Mouse (Mus musculus) T-cell, adult 2 months (primary cell): ENCODE measurements at regions not wholly inside any gene's neighbourhood (a gene's known extent, or its start where the extent isn't known, plus 50 kb on each side); places are given as distances from the start of the nearest gene placed in this dataset.

Source experiments
- DNase-seq: peaks from one replicate; pipeline ENCODE4 v3.0.0; 2022; ENCODE audit warnings: low spot score

DNA sequence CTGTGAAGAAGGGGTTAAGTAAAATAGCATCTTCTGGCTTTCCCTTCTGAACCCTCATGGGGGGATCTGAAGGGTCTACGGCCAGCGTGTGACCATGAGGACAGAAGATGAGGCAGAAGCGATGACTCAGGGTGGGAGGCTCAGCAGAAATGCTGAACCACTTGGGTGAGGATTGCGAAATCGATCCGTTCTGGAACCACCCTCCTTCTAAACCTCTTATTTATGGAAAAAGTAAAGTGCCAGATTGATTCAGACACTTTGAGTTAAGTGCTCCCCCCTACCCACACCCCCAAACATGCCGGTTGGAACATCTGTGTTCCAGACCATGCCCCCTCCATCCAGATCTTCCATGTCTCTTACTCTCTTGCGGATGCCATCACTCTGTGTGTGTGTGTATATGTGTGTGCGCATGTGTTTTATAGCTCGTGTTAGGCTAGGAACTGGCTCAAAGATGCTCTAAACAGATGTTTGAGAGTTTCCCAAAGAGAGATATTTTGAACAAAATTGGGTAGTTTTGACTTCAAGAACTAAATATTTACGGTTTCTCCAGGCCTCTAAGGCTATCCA is 190.2 kb upstream of the Prickle1 start:
- no peak for DNase-seq

DNA sequence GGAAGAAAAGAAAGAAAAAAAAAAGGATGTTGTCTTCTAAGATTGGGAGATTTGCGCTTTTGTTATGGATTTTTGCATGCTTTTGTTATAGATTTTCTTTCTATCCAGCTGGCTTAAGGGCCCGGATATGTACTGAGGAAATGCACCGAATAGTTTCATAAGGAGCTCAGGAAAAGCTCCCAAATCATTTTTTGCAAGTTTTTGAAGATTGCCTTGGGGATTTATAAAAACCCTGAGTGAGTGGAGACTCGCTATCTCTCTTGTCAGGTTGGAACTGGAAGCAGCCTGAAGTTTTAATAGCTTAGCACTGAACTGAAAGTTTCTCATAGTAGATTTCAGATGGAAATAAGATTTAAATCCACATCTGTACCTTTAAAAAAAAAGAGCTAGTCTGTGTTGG is 188.0 kb upstream of the Prickle1 start:
- DNase-seq = no peak

DNA sequence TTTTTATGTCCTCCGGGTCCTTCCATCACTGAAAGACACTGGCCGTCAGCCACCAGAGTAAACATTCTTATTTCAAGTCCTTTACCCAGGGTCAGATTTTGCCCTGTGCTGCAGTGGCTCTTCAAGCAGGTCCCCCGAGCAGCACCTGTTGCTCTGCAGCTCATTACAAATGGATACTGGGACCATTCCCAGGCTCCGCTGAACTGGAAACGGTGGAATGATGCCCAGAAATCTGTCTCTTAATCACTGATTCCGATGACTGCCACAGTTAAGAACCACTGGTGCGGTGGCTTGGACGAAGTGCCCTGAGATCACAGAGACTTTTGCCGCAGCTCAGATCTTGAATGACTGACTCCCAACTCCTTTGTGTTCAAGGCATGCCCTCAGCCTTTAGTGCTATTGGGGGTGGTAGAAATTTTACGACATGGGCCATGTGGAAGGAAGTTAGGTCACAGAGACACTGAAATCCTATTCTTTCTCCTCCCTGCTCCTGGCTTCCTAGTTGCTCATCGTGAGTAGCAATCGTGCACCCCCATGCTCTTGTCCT is 179.6 kb upstream of the Prickle1 start:
- DNase-seq = no peak

DNA sequence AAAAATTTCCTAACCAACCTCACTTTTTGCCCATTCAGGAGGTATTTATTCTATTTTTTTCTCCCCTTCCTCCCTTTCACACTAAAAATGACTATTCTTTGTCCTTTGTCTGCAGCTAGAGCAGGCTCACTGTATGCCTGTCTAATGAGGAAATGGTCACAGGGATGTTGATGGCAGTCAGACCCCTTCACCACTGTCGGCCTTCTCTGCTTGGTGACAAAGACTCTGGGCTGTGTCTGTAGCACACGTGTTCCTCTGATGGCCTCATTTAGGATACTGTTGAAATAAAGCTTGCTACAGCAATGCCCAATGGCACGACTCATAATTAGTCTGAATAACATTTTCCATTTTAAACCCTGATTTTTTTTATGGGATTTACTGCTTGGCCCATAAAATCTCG is 178.6 kb upstream of the Prickle1 start:
- no peak for DNase-seq

DNA sequence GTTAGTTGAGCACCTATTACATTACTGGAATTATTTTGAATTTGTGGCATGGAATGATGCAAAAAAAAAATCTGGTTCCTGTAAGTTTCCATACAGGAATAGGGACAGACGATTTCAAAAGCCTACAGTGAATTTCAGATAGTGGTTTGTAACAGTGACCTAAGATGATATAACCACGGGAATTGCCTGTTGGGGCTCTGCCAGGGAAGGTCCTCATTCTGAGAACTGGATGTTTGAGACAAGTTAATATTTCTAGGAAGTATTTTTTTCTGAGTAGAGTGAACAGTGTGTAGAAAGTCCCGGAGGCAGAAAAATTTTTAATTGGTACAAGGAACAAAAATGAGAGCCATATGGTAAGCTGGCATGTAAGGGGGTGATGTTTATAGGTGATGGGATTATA is 171.3 kb upstream of the Prickle1 start:
- DNase-seq = no peak

DNA sequence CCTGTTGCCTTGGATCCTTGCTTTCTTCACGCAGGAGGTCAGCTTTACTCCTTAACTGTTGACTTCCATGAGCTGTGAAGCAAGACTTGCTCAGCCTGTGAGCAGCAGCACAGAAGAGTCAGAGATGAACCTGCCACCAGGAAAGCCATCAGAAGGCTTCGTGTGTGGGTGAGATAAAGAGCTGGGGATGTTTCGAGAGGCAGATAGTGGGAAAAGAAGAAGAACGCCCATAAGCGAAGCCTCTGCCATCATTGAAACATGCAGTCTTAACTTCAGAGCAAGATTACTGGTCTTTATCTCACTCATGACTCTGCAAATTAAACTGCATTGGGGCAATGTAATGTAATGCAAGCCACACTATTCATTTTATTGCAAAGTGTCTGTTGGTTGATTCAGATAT is 167.4 kb upstream of the Prickle1 start:
- no peak for DNase-seq

DNA sequence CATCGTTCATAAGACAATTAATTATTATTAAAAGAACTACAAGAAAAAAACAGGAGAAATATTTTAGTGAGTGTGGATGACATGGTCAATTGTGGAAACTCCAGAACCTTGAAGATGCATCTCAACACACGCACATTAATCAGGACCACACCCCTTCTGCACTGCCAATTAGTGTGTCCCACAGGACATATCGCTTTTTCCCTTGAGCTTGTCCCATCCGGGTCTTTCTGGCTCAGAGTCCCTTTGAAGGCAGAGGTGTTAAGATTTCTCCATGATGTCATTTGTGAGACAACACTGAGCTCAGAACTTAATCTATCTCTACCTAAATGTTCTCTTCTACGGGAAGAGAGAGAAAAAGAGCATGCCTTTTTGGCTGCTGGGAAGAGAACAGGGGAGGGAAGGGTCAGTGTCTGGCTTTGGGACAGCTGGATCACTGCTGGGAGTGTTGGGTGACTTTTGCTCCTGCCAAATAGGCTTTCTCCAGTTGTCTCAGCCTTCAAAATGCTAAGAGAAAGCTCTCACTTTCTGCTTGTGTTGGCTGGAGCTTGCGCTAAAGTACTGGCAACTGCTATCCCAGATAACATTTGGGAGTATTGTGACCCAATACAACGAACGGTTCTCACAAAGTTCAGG is 162.6 kb upstream of the Prickle1 start:
- no peak for DNase-seq

DNA sequence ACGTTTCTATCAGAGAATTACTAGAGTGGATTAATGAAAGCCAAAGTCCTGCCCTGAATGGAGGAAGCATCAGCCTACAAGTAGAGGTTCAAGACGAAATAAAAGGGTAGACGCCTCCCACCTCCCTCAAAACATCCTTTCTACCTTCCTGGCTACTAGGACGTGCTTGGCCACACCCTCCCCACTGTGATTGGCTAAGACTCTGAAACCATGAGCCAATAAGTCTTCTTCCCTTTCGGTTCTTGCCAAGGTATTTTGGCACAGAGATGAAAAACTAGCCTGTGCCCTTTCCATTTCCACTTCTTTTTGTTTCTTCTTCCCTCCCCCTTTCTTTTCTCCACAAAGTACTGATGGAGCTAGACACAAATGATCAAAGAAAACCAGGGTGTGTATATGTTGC is 160.3 kb upstream of the Prickle1 start:
- no peak for DNase-seq

DNA sequence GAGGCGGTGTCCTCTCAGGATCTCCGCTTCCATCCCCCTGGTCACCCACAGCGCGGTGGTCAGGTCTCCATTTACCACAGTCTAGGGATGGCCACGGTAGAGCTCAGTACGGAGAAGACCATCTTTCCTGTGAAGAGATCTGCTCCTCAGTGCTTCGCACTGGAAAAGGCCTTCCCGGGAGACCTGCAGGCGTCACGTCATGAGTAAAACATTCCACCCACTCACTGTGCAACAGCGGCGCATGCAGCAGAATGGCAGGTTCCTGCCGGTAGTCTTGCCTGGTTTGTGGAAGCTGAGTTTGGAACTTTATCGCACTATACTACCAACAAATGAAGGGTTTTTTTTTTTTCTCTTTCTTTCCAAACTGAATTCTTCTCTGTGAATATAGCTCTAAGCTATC is 156.1 kb upstream of the Prickle1 start:
- no peak for DNase-seq

DNA sequence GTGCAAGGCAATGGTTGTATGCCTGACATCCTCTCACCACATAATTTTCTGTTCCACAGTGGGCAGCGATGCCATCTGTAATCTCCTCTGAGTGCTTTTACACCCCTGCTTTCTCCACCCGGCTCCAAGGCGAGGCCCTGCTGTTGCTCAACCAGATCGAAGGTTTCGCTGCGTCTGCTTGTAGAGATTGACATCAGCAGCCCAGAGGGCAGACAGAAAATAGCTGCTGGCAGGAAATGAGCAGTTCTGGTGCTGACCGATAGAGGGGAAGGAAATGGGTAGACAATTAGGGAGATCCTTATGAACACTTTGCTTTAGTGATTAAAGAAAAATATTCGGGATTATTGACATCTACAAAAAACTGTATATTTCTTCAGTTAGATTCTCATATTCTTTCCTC is 155.3 kb upstream of the Prickle1 start:
- peak; percentile 45 for DNase-seq

DNA sequence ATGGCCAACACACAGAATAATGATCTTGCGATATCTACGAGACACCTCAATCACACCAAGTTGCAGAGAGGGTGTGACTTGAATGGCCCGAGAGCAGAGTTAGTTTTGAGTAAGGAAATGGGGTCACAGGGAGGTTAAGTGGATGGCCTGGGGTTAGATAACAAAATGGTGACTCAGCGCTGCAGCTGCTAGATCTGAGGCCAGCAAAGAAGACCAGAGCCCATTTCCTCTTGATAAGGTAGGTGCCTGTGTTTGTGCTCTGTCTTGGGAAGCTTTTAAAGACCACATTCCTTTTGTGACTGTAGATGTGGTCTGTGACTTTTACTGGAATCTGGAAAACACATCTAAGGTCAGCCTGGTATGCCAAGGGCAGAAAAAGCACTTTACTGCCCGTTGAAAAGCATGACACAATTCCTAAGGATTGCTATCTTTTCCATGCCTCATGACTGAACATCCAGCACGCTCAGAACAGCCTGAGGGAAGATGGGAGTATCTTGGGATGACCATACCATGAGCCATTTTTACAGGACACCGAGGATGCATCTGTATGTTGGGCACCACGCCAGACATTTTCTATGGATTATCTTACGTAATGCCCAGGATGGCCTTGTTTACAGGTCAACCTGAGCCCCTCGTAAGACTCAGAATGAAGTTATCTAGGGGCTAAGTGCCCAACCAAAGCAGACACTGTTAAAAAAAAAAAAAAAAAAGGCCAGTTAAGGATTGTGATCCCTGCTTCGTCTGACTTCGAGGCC is 148.7 kb upstream of the Prickle1 start:
- no peak for DNase-seq

DNA sequence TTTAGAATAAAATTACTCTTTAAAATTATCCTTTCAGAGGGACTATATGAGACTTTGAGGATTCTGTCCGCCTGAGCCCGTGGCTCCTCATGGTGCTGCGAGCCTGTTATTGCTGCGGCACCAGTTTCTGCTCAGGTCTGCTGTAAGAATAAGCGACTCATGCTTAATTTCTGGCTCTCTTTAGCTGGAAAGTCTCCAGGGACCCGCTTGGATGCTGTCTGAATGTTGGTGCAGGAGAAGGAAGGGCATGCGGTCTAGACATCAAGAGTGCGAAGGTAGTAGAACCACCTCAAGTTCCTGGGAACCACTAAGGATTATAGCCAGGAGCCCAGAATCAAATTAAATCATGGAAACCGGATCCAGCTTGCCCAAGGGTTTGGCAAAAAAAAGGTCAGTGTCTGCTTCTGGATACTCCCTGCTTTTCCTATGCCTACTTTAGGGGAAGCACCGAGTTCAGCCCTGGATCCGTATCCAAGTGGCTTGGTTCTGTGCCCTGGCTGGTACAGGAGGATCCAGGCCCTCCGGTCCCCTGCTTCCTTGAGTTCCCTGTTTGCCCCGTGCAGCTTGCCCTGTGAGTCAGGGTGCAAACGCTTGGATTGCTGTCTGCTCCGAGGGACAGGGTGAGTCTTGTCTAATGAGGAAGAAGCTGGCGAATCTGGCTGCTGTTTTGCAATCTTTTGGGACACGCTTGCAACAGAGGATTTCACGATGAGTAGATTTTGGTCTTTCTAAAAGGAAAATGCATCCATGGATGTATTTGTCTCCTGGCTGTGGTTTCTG is 138.2 kb upstream of the Prickle1 start:
- no peak for DNase-seq

DNA sequence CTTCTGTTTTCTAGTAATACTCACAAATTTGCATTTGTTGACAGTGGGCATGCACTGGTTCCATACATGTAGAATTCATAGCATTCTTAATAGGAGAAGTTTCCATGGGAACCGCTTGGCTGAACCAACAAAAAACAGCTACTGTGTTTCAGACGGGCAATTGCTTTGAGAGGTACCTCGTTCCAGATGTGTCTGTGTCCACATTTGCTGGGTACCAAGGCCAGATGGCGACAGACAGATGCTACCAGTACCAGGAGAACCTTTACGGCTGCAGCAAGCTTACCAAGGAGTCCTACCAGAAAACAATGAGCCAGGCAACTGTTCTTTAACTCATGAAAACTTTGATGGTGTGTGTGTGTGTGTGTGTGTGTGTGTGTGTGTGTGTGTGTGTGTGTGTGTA is 137.1 kb upstream of the Prickle1 start:
- DNase-seq = no peak

DNA sequence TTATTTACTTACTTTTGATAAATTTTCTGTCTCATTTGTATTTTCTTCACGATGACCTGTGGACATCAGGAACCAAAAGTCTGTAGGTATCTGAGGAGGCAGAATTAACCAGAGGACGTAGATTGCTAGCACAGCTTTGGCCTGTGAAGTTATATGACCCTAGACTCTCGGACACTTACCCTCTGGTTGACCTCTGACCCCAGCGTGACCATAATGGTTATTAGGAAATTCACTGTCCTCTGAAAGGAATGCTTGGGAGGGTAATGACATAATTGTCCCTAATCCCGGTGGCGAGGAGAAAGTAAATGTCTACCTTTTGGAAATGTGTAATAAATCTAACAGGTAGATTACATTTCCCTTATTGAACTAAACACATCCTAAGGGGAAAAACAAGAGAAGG is 135.5 kb upstream of the Prickle1 start:
- DNase-seq = no peak

DNA sequence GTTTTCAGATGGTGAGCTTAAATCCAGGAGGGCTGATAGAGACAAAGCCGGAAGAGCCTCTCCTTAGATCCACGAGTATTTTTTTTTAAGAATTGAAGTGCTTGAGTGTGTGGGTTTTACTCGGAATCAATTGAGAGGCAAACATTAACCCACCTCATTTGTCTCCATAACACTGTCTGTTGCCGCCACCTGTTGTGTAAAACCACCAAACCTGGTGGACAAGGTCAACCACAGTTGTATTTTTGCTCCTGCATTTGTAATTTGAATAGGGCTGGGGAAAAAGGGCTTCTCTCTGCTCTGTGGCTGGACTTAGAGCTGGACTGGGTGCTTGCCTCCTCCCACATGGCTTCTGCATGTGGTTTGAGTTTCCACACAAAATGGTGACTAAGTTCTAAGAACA is 119.8 kb upstream of the Prickle1 start:
- DNase-seq = no peak

DNA sequence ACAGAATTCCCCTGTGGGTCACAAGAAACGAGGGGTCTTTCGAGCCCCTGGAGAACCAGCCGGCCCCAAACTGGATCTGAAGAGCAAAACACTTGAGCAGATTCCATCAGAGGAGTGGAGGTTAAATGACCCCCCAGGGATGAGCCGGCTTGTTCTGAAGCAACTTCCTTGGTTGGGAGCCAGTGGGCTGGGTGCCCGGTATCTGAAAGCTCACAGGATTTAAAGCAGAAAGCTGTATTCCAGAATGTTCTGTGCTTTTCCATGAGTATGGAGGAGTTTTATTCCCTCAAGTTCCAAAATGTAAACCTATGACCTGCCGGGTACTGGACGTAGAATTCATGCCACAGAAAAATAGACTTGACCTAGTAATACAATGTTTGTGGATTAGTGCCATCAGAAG is 117.7 kb upstream of the Prickle1 start:
- no peak for DNase-seq

DNA sequence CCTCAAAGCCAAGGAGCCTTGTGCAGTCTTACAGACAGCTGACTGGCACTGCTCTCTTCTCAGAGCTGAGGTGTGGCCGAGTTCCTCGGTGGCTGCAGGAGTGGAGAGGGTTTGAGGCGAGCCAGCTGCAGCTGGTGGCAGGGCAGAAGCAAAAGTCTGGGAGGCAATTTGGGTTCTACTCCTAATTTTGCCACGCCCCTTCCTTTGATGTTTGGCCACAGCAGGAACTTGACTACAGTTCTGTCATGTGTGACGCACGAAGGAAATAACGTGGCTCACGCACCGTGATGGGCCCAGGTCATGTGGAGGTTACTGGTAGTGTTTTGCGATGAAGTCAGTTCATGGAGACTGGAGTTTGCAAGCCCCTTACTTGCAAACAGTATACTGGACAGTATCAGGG is 116.9 kb upstream of the Prickle1 start:
- DNase-seq = peak; percentile 86

DNA sequence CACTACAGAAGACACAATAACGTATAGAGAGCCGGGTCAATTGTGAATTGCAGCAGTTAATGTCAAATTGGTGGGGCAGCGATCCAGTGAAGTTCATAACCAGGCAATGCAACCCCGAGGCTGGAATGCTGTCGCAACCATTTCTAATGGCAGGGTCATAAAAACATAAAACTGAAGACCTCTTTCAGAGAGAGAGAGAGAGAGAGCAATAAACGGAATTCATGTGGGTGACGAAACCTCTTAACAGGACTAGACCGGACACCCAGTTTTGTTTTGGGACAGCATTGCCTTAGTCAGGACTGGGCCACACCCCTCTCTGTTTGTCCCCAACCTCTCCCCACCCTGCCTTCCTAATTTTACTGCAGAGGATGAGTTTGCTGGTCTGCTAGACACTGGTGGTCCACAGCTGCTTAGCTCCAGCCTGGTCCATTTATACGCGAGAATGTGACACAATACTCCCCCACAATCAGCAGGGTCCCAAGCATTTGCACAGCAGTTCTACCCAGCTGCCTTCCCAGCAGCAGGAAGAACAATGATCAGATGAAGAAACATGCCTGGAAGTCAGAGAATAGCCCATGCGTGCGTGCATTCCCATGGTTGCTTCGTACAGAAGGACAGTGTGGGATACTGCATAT is 115.6 kb upstream of the Prickle1 start:
- DNase-seq = no peak

DNA sequence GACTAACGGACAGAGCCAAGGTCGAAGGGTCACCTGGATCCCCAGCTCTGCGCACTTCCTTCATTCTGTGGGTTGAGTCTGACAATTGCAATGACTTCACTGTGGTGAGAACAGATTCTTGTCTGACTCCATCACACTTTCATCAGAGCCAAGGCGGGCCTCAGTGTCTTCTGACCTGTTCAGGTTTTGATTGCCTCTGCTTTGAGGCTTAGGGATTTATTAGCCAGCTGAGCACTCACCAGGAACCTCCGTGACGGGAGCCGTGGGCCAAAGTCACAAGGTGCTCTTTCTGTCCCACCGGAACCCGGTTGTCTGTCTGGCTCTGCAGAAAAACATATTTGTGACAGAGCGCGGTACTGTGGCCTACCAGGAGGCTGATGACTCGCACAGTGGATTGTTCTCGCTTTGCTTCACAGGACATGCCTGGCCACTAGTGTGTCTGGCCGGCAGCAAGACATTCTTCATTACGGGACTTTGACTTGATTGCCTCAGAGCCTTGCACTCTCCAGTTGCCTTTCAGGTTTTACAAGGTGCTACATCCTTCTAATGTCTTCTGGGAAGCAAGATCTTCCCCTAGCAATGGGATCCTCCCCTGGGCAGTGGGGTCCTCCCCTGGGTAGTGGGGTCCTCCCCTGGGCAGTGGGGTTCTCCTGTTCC is 114.9 kb upstream of the Prickle1 start:
- DNase-seq = no peak

DNA sequence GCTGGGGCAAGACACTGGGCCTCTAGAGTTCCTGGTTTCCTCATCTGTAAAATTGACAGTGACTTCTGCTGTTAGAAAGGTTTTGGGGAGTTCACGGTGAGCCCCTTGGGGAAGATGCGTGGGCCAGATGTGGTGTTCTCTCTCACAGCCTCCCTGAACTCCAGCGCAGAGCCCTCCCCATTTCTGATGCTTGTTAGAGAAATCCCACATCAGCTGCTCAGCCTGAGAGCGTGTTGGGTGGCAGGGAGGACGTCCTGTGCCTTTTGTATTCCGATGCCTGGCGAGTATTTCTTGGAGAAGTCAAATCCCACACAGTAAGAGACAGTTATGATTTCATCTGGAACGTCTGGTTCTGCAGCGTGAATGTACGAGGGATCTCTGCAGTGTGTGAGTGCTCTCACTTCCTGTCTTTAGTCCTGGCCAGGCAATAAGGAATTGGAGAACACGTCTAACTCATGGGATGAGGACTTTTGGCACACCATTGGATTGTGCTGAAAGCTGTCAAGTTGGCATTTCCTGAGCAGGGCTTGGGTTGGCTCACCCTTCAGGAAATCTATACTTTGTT is 110.8 kb upstream of the Prickle1 start:
- no peak for DNase-seq

DNA sequence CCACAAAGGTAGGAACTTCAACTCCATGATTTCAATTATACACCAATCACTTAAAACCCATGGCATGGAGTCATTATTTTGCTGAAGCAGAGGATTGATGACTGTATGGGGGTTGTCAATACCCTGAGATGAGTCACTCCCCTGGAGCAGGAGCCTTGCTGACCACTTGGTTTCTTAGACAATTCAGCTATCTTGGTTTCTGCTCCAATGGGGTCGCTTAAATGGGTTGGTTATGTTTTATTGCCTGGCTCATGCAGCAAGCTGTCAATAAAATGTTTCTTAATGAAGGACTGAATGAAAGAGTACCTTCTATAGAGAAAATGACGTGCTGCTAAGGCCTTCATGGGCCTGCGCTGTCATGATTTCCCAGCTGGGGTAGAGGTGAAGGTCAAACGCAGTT is 110.0 kb upstream of the Prickle1 start:
- DNase-seq = no peak
